Mouse (Mus musculus) frontal cortex, postnatal 10 days (tissue): ENCODE measurements at regions not wholly inside any gene's neighbourhood (a gene's known extent, or its start where the extent isn't known, plus 50 kb on each side); places are given as distances from the start of the nearest gene placed in this dataset.

Experiments used
- DNase-seq, 2 experiments: peaks; one replicate each; pipeline ENCODE4 v3.0.0; 2022; ENCODE audit warnings: low spot score in 2 of 2, mixed read lengths in 1 of 2

DNA sequence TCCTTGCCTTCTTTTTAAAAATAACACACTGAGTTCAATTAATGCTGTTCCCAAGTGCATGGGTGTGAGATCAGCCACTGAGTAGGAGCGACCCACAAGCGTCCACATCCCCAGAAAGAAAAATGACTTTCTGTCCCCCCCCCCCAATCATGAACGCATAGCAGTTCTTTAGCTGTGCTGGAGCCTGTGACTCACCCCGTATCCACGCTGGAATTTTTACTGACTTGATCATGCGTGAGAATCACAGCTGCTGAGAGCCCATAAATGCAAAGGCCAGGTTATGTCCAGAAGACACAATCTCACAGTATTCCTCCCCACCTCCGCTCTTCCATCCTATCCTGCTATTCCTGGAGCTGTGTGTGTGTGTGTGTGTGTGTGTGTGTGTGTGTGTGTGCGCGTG lies 53.3 kb downstream of the Fos start:
- no peak for DNase-seq

DNA sequence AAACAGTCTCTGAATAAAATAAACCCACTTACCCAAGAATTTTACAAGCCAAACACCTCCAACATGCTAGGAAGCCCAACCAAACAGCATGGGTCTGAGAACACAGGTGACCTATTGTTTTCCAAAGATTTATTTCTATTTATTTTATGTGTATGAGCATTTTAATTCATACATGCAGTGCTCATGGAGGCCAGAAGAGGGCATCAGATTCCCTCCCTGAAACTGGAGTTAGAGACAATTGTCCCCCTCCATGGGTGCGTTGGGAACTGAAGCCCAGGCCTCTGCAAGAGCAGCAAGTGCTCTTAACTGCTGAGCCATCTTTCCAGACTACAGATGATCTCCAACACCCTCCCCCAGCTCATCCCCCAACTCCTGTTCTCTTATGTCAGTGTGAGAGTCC lies 57.9 kb downstream of the Fos start:
- no peak for DNase-seq

DNA sequence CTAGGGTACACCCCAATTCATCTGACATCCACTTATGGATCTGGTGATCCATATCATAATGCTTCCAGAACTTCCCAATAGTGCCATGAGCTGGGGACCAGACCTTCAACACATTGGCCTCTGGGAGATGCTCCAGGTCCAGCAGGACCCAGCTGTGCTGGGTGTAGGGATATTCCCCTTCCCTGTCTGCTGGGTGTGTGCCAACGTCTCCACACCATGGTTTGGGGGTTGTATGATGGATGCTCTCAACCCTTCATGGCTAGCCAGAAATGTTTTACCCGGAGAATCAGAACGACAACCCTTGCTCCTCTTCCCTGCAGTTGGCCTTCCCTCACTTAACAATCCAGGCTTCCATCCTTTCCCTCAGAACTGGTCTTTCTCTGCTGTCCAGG lies 58.5 kb downstream of the Fos start:
- DNase-seq, result no peak

DNA sequence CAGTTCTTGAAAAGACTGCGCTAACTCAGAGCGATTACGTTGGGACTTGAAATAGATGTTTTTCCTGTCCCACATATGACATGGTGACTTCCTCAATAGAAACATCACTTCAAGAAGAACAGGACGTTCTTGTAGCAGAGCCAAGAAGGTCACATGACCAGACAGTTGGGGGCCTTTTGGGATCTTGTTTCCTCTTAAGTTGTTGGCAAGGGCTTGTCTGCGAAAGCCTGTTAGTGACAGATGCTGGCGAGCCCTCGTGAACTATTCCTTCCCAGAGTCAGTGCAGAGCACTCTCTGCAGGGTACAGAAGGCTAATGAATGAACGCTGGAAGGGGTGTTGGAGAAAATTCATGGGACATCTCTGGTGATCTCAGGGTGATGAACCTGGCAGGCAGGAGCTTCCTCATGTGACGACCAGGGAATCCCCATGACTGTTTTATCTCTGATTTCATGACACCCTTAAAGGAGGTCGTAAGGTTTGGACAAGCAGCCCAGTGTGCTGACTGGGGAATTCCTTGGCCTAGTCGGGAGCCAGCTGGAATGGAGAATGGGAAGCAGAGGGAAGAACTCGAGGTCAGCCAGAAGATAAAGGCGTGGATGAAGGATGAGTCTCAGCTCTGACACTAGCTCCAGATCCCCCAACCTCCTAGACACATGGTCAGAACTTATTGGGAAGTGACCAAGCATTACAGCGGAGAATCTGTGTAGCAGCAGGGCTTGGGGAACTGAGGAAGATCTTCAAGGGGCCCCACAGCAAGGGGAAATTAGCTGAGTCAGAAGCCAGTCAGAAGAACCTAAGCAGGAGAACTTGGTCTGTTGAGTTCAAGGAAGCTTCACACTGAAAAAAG lies 59.1 kb downstream of the Fos start:
- DNase-seq, result peak in 1 of 2 experiments; percentile 51

DNA sequence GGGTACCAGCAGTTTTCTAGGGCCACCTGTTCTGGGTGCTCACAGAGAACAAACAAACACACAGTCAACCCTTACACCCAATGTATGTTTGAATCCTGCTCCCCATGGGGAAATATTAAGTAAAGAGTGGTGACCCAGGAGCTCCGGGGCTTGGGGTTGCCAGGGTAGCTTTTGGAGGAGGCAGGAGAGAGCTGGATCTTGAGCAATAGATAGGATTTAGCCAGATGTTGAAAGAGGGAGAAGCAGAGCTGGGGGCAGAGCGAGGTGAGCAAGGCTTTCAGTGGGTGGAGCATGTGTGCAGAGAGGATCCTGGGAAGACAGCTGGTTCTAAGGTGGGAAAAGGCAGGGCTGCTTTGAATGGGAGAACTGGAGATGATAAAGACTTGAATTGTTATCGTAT lies 59.9 kb downstream of the Fos start:
- DNase-seq, result no peak

DNA sequence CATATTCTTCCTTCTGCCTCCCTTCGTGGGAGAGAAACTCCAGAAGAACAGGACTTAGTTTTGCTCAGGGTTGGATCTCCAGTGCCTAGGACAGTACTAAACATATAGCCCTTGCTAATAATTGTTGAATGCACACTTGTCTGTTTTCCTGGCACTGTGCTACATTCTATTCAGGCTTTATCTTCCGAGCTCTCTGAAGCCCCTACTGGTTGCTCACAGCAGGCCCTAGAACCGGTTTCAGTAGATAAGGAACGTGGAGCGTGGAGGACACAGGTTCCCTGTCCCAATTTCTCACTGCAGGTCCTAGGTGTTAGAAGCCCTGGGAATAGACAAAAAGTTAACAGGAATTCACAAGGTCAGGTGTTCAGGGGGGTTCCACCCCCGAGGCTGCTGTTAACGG lies 59.4 kb upstream of the Jdp2 start:
- no peak for DNase-seq

DNA sequence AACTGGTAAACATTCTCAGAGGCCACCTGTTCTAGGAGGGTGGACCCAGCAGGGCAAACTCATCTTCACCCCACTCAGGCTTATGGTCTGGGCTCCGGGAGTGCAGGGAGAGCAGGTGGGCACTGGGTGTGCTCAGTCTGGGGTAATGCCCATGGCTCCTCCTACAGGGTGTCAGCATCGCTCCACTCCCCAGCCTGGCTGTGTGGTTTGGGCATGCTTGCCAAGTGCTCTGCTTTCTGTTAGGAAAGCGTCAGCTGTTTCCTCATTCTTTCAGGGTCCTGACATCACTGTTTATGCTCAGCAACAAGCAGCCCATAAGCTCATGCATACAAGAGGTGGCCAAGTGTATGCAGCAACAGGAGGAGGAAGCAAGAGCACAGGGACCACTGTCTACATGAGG lies 57.7 kb upstream of the Jdp2 start:
- DNase-seq, result no peak

DNA sequence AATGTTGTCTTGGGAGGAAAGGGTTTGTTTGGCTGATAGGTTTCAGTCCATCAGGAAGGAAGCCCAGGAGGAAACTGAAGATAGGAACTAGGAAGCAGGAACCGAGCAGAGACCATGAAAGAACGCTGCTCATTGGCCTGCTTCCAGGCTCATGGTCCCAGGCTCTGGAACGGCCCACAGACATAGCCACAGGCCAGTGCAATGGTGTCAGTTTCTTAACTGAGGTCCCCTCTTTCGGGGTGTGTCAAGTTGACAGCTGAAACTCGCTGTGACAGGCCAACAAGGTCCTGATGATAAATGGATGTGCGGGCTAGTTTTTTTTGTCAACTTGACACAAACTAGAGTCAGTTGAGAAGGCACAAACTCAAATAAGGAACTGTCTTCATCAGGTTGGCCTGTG lies 55.9 kb upstream of the Jdp2 start:
- no peak for DNase-seq

DNA sequence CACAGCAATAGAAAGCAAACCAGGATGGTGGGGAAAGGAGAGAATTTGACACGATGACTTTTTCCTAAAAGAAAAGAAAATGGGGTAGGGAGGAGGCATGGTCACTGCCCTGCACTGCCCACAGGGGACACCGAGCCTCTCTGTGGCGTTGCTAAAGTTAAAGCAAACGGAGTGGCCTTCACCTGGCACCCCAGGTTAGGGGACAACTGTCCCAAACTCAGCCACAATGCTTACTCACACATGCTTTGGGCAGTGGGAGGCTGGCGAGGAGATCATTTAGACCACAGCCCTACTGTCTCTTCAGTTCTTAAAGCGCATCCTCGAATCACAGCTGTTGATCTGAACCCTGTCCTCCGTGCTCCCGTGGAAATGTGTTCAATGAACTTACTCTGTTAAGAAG lies 55.3 kb upstream of the Jdp2 start:
- no peak for DNase-seq

DNA sequence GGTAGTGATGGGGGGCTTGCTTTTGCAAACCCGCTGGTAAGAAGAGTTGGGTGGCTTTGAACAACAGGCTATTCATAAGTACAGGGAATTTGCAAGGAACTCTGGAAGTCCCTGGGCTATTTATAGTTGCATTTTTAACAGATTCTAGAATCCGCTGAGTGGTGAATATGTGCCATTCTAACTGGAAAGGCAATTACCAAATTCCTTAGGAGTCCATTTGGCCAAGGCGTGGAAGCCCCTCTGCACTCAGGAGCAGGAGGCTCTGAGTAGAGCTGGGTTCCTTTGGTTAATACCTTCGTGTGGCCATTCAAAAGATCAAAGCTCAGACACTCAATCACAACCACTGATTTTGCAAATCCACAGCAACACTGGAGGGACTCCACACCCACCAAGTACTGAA lies 54.0 kb upstream of the Jdp2 start:
- no peak for DNase-seq

DNA sequence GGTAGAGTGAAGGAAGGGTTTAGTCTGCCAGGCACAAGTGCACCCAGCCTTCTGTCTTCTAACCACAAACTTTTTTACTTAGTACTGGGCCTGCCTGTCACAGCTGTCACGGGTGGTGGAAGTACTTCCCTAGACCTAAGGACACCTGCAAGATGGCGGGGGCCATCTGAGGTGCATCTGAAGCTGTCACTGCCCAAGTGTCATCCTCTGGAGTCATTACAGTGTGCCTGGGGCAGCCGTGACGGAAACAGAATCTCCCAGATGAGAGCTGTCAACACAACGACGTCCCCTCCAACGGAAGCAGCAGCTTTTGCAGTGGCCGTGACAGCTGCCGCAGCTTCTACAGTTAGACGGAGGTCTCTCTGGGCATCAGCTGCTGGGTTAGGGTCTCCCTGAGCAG lies 53.1 kb upstream of the Jdp2 start:
- no peak for DNase-seq

DNA sequence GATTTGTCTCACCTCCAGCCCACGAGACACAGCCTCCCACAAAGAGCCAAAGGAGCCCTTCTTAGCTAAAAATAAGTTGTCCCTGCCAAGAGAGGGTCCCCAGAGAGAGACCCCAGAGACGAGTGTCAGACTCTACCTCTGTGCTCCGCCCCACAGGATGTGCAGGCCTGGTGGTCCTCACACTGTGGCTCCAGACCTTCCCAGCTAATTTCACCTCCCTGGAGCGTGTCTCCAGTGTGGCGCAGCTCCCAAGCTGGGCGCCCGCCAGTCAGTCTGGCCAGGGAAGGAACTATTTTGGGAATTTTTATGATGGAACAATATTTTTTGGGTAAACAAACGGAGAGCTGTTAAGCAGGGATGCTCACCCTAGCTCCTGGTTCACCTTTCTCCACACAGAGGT lies 50.8 kb upstream of the Jdp2 start:
- DNase-seq, result no peak
